Mouse (Mus musculus): ENCODE measurements at regions not wholly inside any gene's neighbourhood (a gene's known extent, or its start where the extent isn't known, plus 50 kb on each side); places are given as distances from the start of the nearest gene placed in this dataset.
"Not testable (repeated sequence)": the region's sequence is repeated elsewhere in the genome, so short reads cannot be mapped to it uniquely, and the experiment has no call there.

- no peak for DNase-seq (ENCODE audit: extremely low spot score in 1 of 2, low spot score in 2 of 2)
- intact Hi-C loops (cut with DNase I): no loop called here
Observed at GRCm38 (mm10) chr8:56915362-56915761, 364.5 kb downstream of the Fbxo8 start.

DNA sequence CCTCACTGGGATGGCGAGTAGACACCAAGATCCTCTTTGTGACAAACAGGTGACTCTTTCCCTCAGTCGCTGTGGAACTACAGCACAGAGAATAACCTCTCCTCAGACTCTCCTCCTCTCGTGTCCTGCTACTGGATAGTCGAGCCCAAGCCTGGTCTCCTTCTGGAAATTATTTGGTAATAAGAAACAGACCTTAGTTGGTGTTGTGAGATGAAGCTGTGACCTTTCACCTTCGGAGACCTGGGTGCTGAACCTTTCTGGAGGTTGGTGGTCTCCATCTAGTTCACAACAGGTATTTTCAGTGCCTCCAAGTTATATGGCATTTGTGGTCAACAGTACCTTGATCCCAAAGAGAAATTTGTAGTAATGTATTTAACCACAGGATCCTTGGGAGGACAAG lies 365.1 kb downstream of the Fbxo8 start:
- intact Hi-C loops (cut with DNase I): no loop called here
- no peak for DNase-seq (ENCODE audit: extremely low spot score in 1 of 2, low spot score in 2 of 2)

GRCm38 (mm10) chr8:56924724-56925123 lies 373.8 kb downstream of the Fbxo8 start:
- DNase-seq (ENCODE audit: extremely low spot score in 1 of 2, low spot score in 2 of 2): no peak
- intact Hi-C loops (cut with DNase I): no loop called here

DNA sequence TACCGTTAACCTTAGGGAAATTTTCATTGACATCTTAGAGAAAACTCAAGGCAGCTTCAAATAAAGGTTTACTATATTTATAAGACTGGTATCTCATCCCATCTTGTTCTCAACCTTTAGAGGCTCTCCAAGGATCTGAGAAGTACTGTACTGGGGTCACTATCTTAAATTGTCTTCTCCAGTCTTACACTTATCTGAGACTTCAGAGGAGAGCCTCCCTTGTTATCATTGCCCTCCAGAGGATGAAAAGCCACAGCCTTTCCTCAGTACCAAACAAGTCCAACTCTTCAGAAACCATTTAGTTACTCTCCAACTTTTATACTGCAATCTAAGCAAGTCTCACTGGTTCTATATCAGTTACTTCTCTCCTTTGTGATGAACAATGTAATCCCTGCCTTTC lies 376.3 kb downstream of the Fbxo8 start:
- no peak for DNase-seq (ENCODE audit: extremely low spot score in 1 of 2, low spot score in 2 of 2)
- intact Hi-C loops (cut with DNase I): no loop called here

DNA sequence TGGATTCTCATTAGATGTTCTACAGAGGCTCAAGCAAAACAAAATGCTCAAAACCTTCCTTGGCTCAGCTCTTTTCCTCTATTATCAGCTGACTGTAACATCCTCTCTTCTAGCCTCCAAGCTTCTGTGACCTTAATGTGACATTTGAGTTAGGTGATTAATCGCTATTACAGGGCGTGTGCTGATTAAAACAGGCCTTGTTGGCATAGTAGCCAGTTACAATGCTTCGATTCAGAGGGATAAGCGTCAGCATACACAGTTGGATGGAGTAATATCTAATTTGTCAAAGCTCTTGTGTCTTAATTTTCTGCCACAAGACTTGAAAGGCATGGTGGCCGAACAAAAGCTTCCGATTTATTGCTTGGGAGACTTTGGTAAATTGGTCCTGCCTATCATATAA lies 378.2 kb downstream of the Fbxo8 start:
- DNase-seq (ENCODE audit: extremely low spot score in 1 of 2, low spot score in 2 of 2): no peak
- intact Hi-C loops (cut with DNase I): no loop called here

- intact Hi-C loops (cut with DNase I): no loop called here
- DNase-seq (ENCODE audit: extremely low spot score in 1 of 2, low spot score in 2 of 2): no peak
Observed at GRCm38 (mm10) chr8:56932421-56932820, 381.5 kb downstream of the Fbxo8 start.

- DNase-seq (ENCODE audit: extremely low spot score in 1 of 2, low spot score in 2 of 2): no peak
- intact Hi-C loops (cut with DNase I): no loop called here
Observed at GRCm38 (mm10) chr8:56962186-56962585, 358.6 kb upstream of the Hand2 start.

DNA sequence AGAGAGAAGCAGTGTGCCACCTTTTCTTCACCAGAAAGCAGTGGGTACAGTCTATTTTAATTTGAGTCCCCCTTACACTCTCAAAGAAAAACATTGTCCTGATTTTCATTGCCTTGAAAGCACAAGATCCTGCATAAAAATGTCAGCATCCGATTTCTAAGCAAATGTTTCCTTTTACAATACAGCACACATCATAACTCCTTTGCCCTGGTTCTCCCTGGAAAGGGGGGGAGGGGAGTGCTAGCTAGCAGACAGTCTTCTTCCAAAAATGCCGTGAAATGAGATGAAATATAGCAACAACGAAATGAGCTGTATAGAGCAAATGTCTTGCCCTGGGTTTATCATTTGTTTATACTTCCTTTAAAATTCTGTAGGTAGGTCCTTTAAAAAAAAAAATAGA lies 350.5 kb upstream of the Hand2 start:
- DNase-seq (ENCODE audit: extremely low spot score in 1 of 2, low spot score in 2 of 2): no peak
- intact Hi-C loops (cut with DNase I): no loop called here

GRCm38 (mm10) chr8:56978994-56979393 lies 341.8 kb upstream of the Hand2 start:
- intact Hi-C loops (cut with DNase I): no loop called here
- DNase-seq (ENCODE audit: extremely low spot score in 1 of 2, low spot score in 2 of 2): no peak

GRCm38 (mm10) chr8:56979416-56979815 lies 341.4 kb upstream of the Hand2 start:
- intact Hi-C loops (cut with DNase I): no loop called here
- no peak for DNase-seq (ENCODE audit: extremely low spot score in 1 of 2, low spot score in 2 of 2)

- DNase-seq (ENCODE audit: extremely low spot score in 1 of 2, low spot score in 2 of 2): no peak
Observed at GRCm38 (mm10) chr8:57010318-57011024, 310.3 kb upstream of the Hand2 start.

GRCm38 (mm10) chr8:57013813-57014320 lies 306.9 kb upstream of the Hand2 start:
- DNase-seq (ENCODE audit: extremely low spot score in 1 of 2, low spot score in 2 of 2): no peak
- intact Hi-C loops (cut with DNase I): no loop called here

More at GRCm38 (mm10) chr8:57010318-57011024, 310.3 kb upstream of the Hand2 start:
- intact Hi-C loops (cut with DNase I): no loop called here

DNA sequence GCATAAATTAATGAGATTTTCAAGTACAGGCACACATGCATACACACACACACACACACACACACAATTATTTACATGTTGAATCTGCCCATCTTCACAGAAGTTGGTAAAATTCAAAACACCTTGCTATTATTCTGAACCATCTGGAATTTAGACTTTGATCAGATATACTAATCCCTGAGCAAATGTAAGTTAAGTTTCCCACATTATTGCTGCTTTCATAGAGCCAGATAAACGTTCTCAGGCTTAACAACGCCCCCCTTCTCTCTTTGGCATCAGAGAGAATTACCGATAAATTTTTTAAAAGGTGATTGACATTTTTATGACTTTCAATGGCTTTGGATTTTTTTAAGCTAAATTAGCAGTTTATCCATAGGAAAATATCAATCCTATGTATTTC lies 304.5 kb upstream of the Hand2 start:
- intact Hi-C loops (cut with DNase I): no loop called here
- DNase-seq (ENCODE audit: extremely low spot score in 1 of 2, low spot score in 2 of 2): no peak

- DNase-seq (ENCODE audit: extremely low spot score in 1 of 2, low spot score in 2 of 2); intact Hi-C loops (cut with DNase I): not testable (repeated sequence)
Observed at GRCm38 (mm10) chr8:57028096-57028495, 292.7 kb upstream of the Hand2 start.

DNA sequence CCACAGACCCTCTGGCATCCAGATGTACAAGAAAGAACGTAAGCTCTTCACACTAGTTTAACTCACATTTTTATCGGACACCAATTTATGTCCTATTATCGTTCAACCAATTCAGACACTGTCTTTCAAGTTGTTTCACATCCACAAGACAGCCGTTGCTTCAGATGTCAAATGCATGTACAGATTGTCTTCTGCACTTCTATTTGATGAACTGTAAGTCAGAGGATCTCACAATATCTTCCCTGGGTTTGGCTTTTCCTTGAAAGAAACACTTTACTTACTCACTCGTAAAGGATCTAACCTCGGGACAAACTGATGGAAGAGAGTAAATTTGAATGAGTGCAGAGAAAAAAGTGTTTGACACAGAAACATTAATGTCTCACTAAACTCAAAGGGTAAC lies 272.3 kb upstream of the Hand2 start:
- intact Hi-C loops (cut with DNase I): no loop called here
- DNase-seq (ENCODE audit: extremely low spot score in 1 of 2, low spot score in 2 of 2): no peak

DNA sequence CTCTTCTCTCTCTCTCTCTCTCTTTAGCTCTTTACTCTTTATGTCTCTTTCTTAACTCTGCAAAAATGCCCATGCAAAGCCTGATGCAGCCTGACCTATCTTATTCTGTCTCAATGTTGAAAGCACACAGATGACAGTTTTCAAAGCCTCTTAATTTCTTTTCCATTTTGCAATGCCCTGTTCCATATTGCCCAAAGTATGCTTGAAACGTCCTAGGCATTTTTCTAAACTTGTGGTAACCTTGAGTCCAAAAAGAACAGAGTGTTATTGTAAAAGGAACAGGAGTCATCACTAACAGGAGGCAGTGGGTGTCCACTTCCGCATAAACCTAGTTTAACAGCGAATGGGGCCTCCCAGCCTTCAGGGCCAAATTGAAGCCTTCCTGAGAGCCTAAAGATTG lies 271.9 kb upstream of the Hand2 start:
- no peak for DNase-seq (ENCODE audit: extremely low spot score in 1 of 2, low spot score in 2 of 2)
- intact Hi-C loops (cut with DNase I): no loop called here

- DNase-seq (ENCODE audit: extremely low spot score in 1 of 2, low spot score in 2 of 2): no peak
- intact Hi-C loops (cut with DNase I): no loop called here
Observed at GRCm38 (mm10) chr8:57052661-57053060, 268.1 kb upstream of the Hand2 start.

DNA sequence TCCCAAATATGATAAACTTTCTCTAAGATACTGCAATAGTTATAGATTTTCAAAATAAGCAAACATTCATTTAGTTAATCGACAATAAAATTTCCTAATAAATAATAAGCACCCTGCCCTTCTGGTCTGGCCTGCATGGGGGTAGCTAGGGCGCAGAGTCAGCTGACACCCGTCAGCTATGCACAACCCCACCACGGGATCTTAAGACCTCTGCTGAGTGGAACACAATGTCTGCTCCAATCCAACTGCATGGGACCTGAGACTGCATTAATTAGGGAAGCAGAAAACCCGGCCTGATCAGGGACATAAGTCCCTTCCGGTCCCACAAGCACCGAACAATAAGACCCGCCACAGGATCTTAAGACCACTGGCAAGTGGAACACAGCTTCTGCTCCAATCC lies 243.8 kb upstream of the Hand2 start:
- intact Hi-C loops (cut with DNase I): no loop called here
- no peak for DNase-seq (ENCODE audit: extremely low spot score in 1 of 2, low spot score in 2 of 2)

GRCm38 (mm10) chr8:57086811-57087210 lies 234.0 kb upstream of the Hand2 start:
- no peak for DNase-seq (ENCODE audit: extremely low spot score in 1 of 2, low spot score in 2 of 2)
- intact Hi-C loops (cut with DNase I): no loop called here

GRCm38 (mm10) chr8:57092403-57092802 lies 228.4 kb upstream of the Hand2 start:
- no peak for DNase-seq (ENCODE audit: extremely low spot score in 1 of 2, low spot score in 2 of 2)
- intact Hi-C loops (cut with DNase I): no loop called here

DNA sequence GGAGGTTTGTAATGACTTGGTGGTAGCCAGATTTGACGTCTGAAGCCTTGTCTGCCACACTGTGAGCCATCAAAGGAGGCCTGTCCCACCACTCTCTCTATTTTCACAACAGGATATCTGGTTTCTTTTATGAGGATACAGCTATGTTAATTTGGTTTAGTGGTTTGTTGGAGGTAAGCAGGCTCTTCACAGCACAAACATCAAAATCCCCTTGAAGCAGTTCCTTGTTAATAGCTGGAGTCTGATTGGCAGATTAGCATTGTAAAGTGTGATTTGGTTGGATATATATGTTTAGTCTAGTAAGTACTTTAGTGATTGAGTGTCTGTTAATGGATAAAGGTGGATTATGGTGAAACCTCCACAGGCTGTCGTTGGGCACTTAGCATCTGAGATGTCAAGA lies 225.6 kb upstream of the Hand2 start:
- no peak for DNase-seq (ENCODE audit: extremely low spot score in 1 of 2, low spot score in 2 of 2)
- intact Hi-C loops (cut with DNase I): no loop called here

Data from left cerebral cortex, postnatal 10 days (tissue).